Mouse (Mus musculus) hindbrain, embryonic 16.5 days (tissue): Measurements from ENCODE around the gene Zfpl1. TPM values are rescaled to one million over a fixed set of nuclear protein-coding genes. Genes with fewer than 3 reads are reported as not detected.

ENCODE experiments used
- ATAC-seq: fragments of 200-750 bp; cut with Nextera tagmentation; 2 replicates; pipeline ENCODE4 v1.8.0; 2017; ENCODE audit warnings: moderate TSS enrichment, moderate library complexity
- H3K27ac ChIP-seq: fragments of 300-500 bp; sonication (generic); 2 replicates; pipeline ENCODE4 v1.5.1; 2014; ENCODE audit warnings: low read depth, mild to moderate bottlenecking, control low read depth, low read length, moderate library complexity
- H3K27me3 ChIP-seq: fragments of 300-500 bp; sonication (generic); replicated peaks from 2 replicates; pipeline ENCODE4 v1.6.1; 2014; ENCODE audit warnings: low read length; ENCODE audit not compliant: control insufficient read depth, insufficient read depth
- H3K36me3 ChIP-seq: fragments of 300-500 bp; sonication (generic); 2 replicates; pipeline ENCODE4 v1.6.1; 2014; ENCODE audit warnings: mild to moderate bottlenecking, low read length, moderate library complexity, mixed read lengths; ENCODE audit not compliant: control insufficient read depth, insufficient read depth
- H3K4me1 ChIP-seq: fragments of 300-500 bp; sonication (generic); 2 replicates; pipeline ENCODE4 v1.6.1; 2014; ENCODE audit warnings: low read depth, low read length; ENCODE audit not compliant: control insufficient read depth, insufficient read depth
- H3K4me2 ChIP-seq: fragments of 300-500 bp; sonication (generic); 2 replicates; pipeline ENCODE4 v1.6.1; 2014; ENCODE audit warnings: mild to moderate bottlenecking, low read length, control low read depth, moderate library complexity
- H3K4me3 ChIP-seq: fragments of 300-500 bp; sonication (generic); 2 replicates; pipeline ENCODE4 v1.5.1; 2014; ENCODE audit warnings: mild to moderate bottlenecking, low read length, control low read depth, moderate library complexity
- H3K9ac ChIP-seq: fragments of 300-500 bp; sonication (generic); 2 replicates; pipeline ENCODE4 v1.6.1; 2014; ENCODE audit warnings: low read depth, mild to moderate bottlenecking, control low read depth, low read length, moderate library complexity
- H3K9me3 ChIP-seq: fragments of 300-500 bp; sonication (generic); 2 replicates; pipeline ENCODE4 v1.6.1; 2014; ENCODE audit warnings: mild to moderate bottlenecking, low read length, moderate library complexity; ENCODE audit not compliant: control insufficient read depth
- WGBS: fragments of 180-500 bp; shearing (Covaris S2); extraction: QIAGEN DNeasy Blood & Tissue Kit; methylation state at CpG from one replicate; pipeline ENCODE4 v1.1.7; 2014; 5-methylcytosine and 5-hydroxymethylcytosine counted together
- polyA plus RNA-seq: library from polyadenylated mRNA; unstranded; fragments of >200 nt; fragmentation: Nextera tagmentation; extraction: Ambion mirVana; gene quantifications from 2 replicates; pipeline ENCODE4 v1.2.1, GENCODE M21; 2015

Gene Zfpl1
- polyA plus RNA-seq, 1 experiment from 2014 or later: 74.8 TPM

DNA sequence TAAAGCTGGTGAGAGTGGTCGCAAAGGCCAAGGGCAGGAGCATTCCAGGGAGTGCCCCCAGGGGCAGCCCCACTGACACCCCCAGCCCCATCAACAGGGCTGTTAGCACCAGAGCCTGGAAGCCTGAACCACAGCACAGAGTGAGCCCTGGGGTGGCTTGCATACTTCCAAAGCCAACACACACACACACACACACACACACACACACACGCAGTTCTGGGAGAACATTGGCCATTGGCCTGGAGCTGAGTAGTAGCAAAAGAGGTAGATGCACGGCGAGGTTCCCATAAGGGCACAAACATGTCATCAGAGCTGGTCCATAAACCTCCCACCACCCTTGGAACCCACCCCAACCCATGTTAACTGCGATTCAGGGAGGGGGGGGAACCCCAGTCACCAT is 18.2 kb downstream of the Zfpl1 start:
- no peaks in the 10 kb centered on the region for H3K27me3 ChIP-seq
- WGBS: 37% methylated on average over 5 of the region's 5 CpGs
- peak overlapping the region; percentile 62 for H3K4me3 ChIP-seq
- peaks cover 19% of the 10 kb centered on the region for H3K36me3 ChIP-seq
- peaks cover 39% of the 10 kb centered on the region for H3K4me1 ChIP-seq
- H3K9ac ChIP-seq: peak overlapping the region; percentile 79
- no peaks in the 10 kb centered on the region for H3K9me3 ChIP-seq
- ATAC-seq: peak; percentile 4; the same call in 1 of the 2 replicates
- H3K4me2 ChIP-seq: peak overlapping the region; percentile 89
- H3K27ac ChIP-seq: peak overlapping the region; percentile 92

DNA sequence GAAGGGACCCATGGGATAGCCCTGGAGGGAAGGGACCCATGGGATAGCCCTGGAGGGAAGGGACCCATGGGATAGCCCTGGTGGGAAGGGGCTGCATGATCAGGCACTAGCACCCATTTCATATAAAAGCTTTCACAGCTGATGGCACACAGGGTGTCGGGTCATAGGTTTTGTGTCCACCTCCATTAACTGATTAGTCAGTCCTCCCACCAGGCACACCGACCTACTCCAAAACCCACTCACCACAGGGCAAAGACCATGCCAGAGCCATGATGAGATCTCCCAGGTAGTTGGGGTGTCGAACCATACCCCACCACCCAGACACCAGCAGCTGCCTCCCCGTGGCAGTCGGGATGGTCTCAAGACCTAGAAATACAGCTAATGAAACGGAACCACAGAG is 21.7 kb downstream of the Zfpl1 start:
- Histone ChIP-seq H3K4me1 (peaks cover 44% of the 10 kb centered on the region), H3K36me3 (no peaks in the 10 kb centered on the region), H3K9ac (no peak overlapping the region), H3K9me3 (no peaks in the 10 kb centered on the region), H3K27ac (no peak overlapping the region), H3K27me3 (no peaks in the 10 kb centered on the region), H3K4me2 (peak overlapping the region; percentile 100; the same call in 1 of the 2 replicates), H3K4me3 (no peak overlapping the region)
- no peak for ATAC-seq
- 97% methylated on average over 6 of the region's 6 CpGs for WGBS

DNA sequence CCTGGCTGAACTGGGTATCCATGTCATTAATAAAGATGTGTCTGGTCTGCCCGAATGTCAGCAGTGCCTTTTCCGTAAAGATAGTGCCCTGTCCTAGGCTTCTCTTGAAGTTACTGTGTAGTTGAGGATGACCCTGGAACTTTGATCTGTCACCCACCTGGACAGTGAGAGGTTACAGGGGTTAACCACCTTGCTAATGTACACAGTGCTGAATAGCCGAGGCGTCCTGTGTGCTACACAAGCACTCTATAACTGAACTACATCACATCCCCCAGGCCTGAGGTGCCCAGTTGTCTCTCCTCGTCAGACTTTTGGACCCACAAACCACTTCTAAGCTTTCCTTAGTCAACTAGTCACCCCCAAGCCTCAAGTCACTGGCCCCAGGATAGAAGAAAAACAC is 22.3 kb downstream of the Zfpl1 start:
- WGBS: 74% methylated on average over 5 of the region's 5 CpGs

DNA sequence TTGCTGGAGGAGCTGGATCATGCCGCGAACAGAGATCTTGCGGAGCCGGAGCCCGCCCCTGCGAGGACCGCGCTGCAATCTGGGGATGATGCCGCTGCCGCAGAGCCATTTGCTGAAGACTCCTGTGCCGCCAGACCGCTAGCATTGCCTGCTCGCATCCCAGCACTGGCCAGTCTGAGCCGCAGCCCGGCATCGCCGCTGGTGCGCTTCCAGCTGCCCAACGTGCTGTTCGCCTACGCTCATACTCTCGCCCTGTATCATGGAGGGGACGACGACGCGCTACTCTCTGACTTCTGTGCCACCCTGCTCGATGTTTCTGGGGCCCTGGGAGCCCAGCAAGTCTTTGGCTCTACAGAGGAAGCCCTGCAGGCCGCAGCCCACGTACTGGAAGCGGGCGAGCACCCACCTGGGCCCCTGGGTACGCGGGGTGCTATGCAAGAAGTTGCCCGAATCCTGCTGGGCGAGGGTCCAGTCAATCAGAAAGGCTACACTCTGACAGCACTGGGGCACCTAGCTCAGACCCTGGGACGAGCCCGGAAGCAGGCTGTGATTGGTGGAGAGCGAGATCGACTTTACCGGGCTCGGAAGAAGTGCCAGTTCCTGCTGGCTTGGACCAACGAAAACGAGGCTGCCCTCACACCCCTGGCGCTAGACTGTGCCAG is 23.0 kb downstream of the Zfpl1 start:
- Histone ChIP-seq H3K27me3 (no peaks in the 10 kb centered on the region), H3K4me2 (peak overlapping the region; percentile 100), H3K4me1 (peaks cover 44% of the 10 kb centered on the region), H3K36me3 (no peaks in the 10 kb centered on the region), H3K4me3 (peak overlapping the region; percentile 71), H3K9ac (peak overlapping the region; percentile 87), H3K9me3 (no peaks in the 10 kb centered on the region), H3K27ac (peak overlapping the region; percentile 87)
- peak; percentile 9; the same call in 1 of the 2 replicates for ATAC-seq
- 2% methylated on average over 37 of the region's 44 CpGs for WGBS

More for the DNA sequence above, 22.3 kb downstream of the Zfpl1 start:
- Histone ChIP-seq H3K9ac (peak overlapping the region; percentile 87), H3K4me1 (peaks cover 42% of the 10 kb centered on the region), H3K27me3 (no peaks in the 10 kb centered on the region), H3K36me3 (no peaks in the 10 kb centered on the region), H3K27ac (no peak overlapping the region), H3K4me2 (peak overlapping the region; percentile 100), H3K9me3 (no peaks in the 10 kb centered on the region), H3K4me3 (peak overlapping the region; percentile 71)
- ATAC-seq: no peak

DNA sequence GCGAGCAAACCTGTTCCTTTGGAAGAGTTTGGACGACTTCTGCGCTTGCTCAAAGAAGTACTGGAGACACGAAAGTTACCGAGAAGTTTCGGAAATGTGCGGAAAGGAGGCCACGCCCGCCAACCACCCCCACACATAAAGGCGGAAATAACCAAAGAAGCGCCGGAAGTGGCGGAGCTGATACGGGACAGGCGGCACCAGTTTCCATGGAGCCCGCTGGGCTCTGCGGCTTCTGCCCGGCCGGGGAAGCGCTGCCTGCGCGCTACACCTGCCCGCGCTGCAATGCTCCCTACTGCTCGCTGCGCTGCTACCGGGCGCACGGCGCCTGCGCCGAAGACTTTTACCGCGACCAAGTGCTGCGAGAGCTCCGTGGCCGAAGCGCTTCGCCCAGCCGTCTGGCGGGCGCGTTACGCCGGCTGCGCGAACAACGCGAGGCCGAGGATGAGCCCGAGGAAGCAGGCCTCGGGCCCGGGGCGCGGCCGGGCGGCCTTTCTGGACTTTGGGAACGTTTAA is 23.7 kb downstream of the Zfpl1 start, which contains the start of gene Znhit2:
TSS of gene Znhit2 (plus strand) at position 172 of the 513 bp plus-strand sequence.
- Histone ChIP-seq H3K9me3 (no peaks in the 10 kb centered on the region), H3K36me3 (no peaks in the 10 kb centered on the region), H3K27me3 (no peaks in the 10 kb centered on the region), H3K4me2 (peak within 1 kb of the TSS; percentile 100), H3K4me1 (peaks cover 44% of the 10 kb centered on the region), H3K27ac (peak within 1 kb of the TSS; percentile 87), H3K4me3 (peak within 1 kb of the TSS; percentile 71), H3K9ac (peak within 1 kb of the TSS; percentile 87)
- peak; percentile 73 for ATAC-seq
- under 1% methylated on average over 54 of the region's 58 CpGs for WGBS

DNA sequence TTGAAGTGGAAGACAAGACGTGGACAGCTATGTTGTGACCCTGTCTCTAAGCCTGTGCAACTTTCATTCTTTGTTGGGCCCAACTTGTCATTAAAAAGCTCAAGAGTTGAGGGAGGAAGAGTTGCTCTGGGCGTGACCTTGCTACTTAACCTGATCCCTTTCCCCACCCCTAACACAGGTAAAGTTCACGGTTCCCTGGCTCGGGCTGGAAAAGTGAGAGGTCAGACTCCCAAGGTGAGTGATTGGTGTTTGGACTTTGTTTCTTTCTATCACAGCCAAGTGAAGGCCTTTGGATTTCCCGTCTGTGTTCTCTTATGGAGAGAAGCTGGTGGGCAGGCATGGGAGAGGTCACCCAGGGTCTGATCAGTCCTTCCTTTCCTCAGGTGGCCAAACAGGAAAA is 25.8 kb downstream of the Zfpl1 start:
- no peak overlapping the region for H3K27ac ChIP-seq
- peaks cover 10% of the 10 kb centered on the region; the same call in 1 of the 2 replicates for H3K36me3 ChIP-seq
- no peaks in the 10 kb centered on the region for H3K9me3 ChIP-seq
- no peak for ATAC-seq
- H3K27me3 ChIP-seq: no peaks in the 10 kb centered on the region
- peaks cover 39% of the 10 kb centered on the region for H3K4me1 ChIP-seq
- no peak overlapping the region; the same call in 1 of the 2 replicates for H3K9ac ChIP-seq
- no peak overlapping the region; the same call in 1 of the 2 replicates for H3K4me3 ChIP-seq
- H3K4me2 ChIP-seq: peak overlapping the region; percentile 90
- 91% methylated on average over 5 of the region's 5 CpGs for WGBS

DNA sequence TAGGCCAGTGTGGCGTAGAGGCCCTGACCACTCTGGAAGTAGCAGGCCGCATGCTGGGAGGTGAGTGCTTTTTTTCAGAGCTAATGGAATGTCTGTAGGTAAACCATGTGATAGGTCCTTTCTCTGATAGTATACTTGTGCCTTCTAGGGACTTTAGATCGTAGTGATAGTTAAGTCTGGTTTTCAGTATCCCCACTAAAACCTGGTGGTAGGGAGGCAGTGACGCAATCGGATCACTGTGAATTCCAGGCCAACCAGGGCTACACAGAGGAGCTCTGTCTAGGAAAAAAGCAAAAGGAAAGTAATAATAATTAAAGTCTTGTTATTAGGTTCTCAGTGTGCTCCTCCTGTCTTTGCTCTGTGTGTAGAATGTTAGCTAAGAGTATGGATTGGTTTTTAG is 26.2 kb downstream of the Zfpl1 start:
- no peak overlapping the region for H3K27ac ChIP-seq
- peak overlapping the region; percentile 89 for H3K9ac ChIP-seq
- peaks cover 34% of the 10 kb centered on the region for H3K4me1 ChIP-seq
- 34% methylated on average over 5 of the region's 5 CpGs for WGBS
- no peaks in the 10 kb centered on the region for H3K9me3 ChIP-seq
- H3K36me3 ChIP-seq: peaks cover 15% of the 10 kb centered on the region
- peak overlapping the region; percentile 63 for H3K4me3 ChIP-seq
- H3K4me2 ChIP-seq: peak overlapping the region; percentile 90
- ATAC-seq: no peak
- no peaks in the 10 kb centered on the region for H3K27me3 ChIP-seq

DNA sequence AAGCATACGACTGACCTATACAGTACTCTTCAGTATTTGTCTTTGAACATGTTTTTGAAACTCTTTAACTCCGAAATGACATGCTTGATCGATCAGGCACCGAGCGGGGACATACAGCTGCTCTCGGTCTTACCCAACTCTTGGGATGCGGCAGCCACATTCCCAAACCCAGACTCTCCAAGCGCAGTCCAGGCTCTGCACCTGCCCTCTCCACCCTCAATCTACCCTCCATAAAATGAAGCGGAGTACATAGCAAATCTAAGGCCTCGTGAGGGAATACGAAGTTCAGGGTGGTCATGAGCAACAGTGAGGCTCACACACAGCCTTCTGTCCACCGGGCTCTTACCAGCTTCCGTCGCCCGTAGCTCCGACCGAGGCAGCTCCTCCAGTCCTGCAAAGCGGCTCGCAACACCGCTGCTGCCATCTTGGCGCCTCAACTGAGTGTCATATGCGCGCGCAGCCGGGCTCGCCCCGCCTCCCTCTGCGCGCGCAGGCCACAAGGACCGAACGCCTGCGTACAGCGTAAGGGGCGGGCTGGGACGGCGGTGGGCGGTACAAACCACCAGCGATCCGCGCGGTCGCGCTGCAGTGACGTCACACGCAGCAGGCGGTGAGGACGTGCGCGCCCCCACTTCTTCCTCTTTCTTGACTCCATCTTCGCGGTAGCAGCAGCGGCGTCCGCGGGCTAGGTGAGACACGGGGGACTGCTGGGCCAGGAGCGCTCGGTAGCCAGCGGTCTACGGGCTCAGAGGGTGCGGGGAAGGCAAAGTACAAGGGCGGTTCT is 27.3 kb downstream of the Zfpl1 start, which contains the start of the genes Mrpl49 and Fau:
TSS of gene Mrpl49 (minus strand) at position 473 of the 784 bp plus-strand sequence.
TSS of gene Fau (plus strand) at position 532 of the 784 bp plus-strand sequence.
- Histone ChIP-seq H3K27me3 (no peaks in the 10 kb centered on the region), H3K36me3 (peaks cover 24% of the 10 kb centered on the region), H3K9me3 (no peaks in the 10 kb centered on the region), H3K9ac (peak within 1 kb of the TSS; percentile 89), H3K27ac (peak within 1 kb of the TSS; percentile 80), H3K4me1 (peaks cover 28% of the 10 kb centered on the region), H3K4me3 (peak within 1 kb of the TSS; percentile 63), H3K4me2 (peak within 1 kb of the TSS; percentile 90)
- WGBS: under 1% methylated on average over 50 of the region's 63 CpGs
- ATAC-seq: peak; percentile 89

DNA sequence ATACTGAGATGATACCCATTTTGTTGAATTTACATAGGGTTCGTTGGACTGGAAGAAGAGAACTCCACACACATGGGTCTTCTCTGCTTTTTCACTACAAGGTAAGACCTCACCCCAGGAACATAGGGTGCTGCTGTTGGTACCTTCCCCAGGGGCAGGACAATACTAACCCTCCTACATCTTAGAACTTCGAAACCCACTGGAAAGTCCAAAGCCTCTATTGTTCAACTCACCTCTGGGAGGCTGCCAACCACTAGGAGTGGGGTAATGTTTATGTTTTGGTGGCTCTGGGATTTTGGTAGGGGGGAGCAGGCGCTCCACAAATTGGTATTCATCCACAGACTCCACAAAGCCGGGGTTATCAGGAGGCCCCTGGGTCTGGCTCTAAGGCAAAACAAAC is 28.1 kb downstream of the Zfpl1 start:
- peak overlapping the region; percentile 86 for H3K4me2 ChIP-seq
- H3K36me3 ChIP-seq: peaks cover 30% of the 10 kb centered on the region
- H3K9me3 ChIP-seq: no peaks in the 10 kb centered on the region
- H3K4me1 ChIP-seq: peaks cover 20% of the 10 kb centered on the region
- H3K27ac ChIP-seq: no peak overlapping the region
- peak overlapping the region; percentile 85 for H3K9ac ChIP-seq
- ATAC-seq: no peak
- H3K27me3 ChIP-seq: no peaks in the 10 kb centered on the region
- 47% methylated on average over 4 of the region's 4 CpGs for WGBS
- peak overlapping the region; percentile 63 for H3K4me3 ChIP-seq
